Mouse (Mus musculus): ENCODE measurements around the gene 2310009B15Rik.

2310009B15Rik gene

GRCm38 (mm10) chr1:138856101-138856950, at the start of gene 2310009B15Rik:
Gene 2310009B15Rik, minus strand, starts transcription at chr1:138856852.
- peak; percentile 84 to 86 for DNase-seq (ENCODE audit: low spot score in 2 of 2)

- no peak for DNase-seq (ENCODE audit: low spot score in 2 of 2)
Measured at GRCm38 (mm10) chr1:138906256-138906655, 49.6 kb upstream of the 2310009B15Rik start.

GRCm38 (mm10) chr1:138905092-138905765, 48.6 kb upstream of the 2310009B15Rik start:
- DNase-seq (ENCODE audit: low spot score in 2 of 2): no peak

- DNase-seq (ENCODE audit: low spot score in 2 of 2): no peak
Measured at GRCm38 (mm10) chr1:138903894-138904293, 47.2 kb upstream of the 2310009B15Rik start.

GRCm38 (mm10) chr1:138901431-138902117, 44.9 kb upstream of the 2310009B15Rik start:
- DNase-seq (ENCODE audit: low spot score in 2 of 2): peak; percentile 56 to 58

GRCm38 (mm10) chr1:138896088-138896487, 39.4 kb upstream of the 2310009B15Rik start:
- DNase-seq (ENCODE audit: low spot score in 2 of 2): no peak

GRCm38 (mm10) chr1:138877470-138878254, 21.0 kb upstream of the 2310009B15Rik start:
- DNase-seq (ENCODE audit: low spot score in 2 of 2): no peak

- no peak for DNase-seq (ENCODE audit: low spot score in 2 of 2)
Measured at GRCm38 (mm10) chr1:138876371-138877045, 19.9 kb upstream of the 2310009B15Rik start.

- DNase-seq (ENCODE audit: low spot score in 2 of 2): no peak
Measured at GRCm38 (mm10) chr1:138850823-138851222, 5.8 kb downstream of the 2310009B15Rik start.

GRCm38 (mm10) chr1:138850161-138850539, 6.5 kb downstream of the 2310009B15Rik start:
- no peak for DNase-seq (ENCODE audit: low spot score in 2 of 2)

- no peak for DNase-seq (ENCODE audit: low spot score in 2 of 2)
Measured at GRCm38 (mm10) chr1:138849531-138850160, 7.0 kb downstream of the 2310009B15Rik start.

- DNase-seq (ENCODE audit: low spot score in 2 of 2): no peak
Measured at GRCm38 (mm10) chr1:138848511-138849109, 8.0 kb downstream of the 2310009B15Rik start, which contains the start of gene Lhx9. Gene Lhx9, minus strand, starts transcription at chr1:138848577.

- no peak for DNase-seq (ENCODE audit: low spot score in 2 of 2)
Measured at GRCm38 (mm10) chr1:138848026-138848425, 8.6 kb downstream of the 2310009B15Rik start.

- no peak for DNase-seq (ENCODE audit: low spot score in 2 of 2)
Measured at GRCm38 (mm10) chr1:138847146-138847545, 9.5 kb downstream of the 2310009B15Rik start.

- DNase-seq (ENCODE audit: low spot score in 2 of 2): no peak
Measured at GRCm38 (mm10) chr1:138846581-138846980, 10.1 kb downstream of the 2310009B15Rik start.

GRCm38 (mm10) chr1:138846131-138846530, 10.5 kb downstream of the 2310009B15Rik start:
- no peak for DNase-seq (ENCODE audit: low spot score in 2 of 2)

- no peak for DNase-seq (ENCODE audit: low spot score in 2 of 2)
Measured at GRCm38 (mm10) chr1:138845481-138845880, 11.2 kb downstream of the 2310009B15Rik start.

- DNase-seq (ENCODE audit: low spot score in 2 of 2): no peak
Measured at GRCm38 (mm10) chr1:138844166-138844565, 12.5 kb downstream of the 2310009B15Rik start.

- no peak for DNase-seq (ENCODE audit: low spot score in 2 of 2)
Measured at GRCm38 (mm10) chr1:138843361-138844091, 13.1 kb downstream of the 2310009B15Rik start.
